ENCODE assay signal across 25 mouse cellular contexts in genomic region chr19:29364076-29364475, GRCm38 (mm10). TPM values are rescaled to one million over a fixed set of nuclear protein-coding genes. Genes with fewer than 3 reads are reported as not detected.
DNase-seq lines count a peak whose midpoint lies in the region; ATAC-seq and TF ChIP-seq lines count a peak whose summit lies in the region.
"Had no signal": no experiment of that assay in that cellular context is flagged by ENCODE, and none has a peak within 500 bp of the region (broad histone marks: within the 10 kb centered on the region; RNA-seq: fewer than 3 reads in every experiment).

No protein-coding gene starts in this region.

- no peak overlapping the region for H3K4me3 ChIP-seq in spleen, adult 2 months (ENCODE audit: extremely low read depth, insufficient read depth, insufficient read length)
- H3K4me3 ChIP-seq: embryonic facial prominence, embryonic 15.5 days; heart, adult 2 months; heart, embryonic 13.5 days; hindbrain, embryonic 12.5 days; limb, embryonic 10.5 days; liver, embryonic 15.5 days; lung, embryonic 15.5 days; midbrain, embryonic 12.5 days had no signal

- H3K27me3 ChIP-seq in spleen, adult 2 months (ENCODE audit: control insufficient read depth, insufficient read depth, low read length), result no peaks in the 10 kb centered on the region
- H3K27me3 ChIP-seq: embryonic facial prominence, embryonic 15.5 days; heart, embryonic 13.5 days; liver, embryonic 15.5 days; lung, embryonic 15.5 days had no signal

- H3K4me1 ChIP-seq in spleen, adult 2 months (ENCODE audit: control insufficient read depth, insufficient read depth, insufficient read length), result peaks cover 12% of the 10 kb centered on the region

- TF ChIP-seq POLR2A in spleen, adult 2 months (IDR thresholded peaks at IDR 0.05; ENCODE audit: low read depth, low read length), result no peak

- DNase-seq in lung, postnatal 25 days (ENCODE audit: low spot score), result peak; percentile 30
- no peak for DNase-seq in lung, postnatal 14 days
- peak; percentile 79 to 84 for DNase-seq in B cell, adult 2 months
- DNase-seq in spleen, adult 2 months (ENCODE audit: low read depth in 1 of 2, low spot score in 2 of 2), result peak; percentile 57 to 84
- no peak for DNase-seq in layer of hippocampus, adult 11-12 months (ENCODE audit: low spot score)
- no peak for DNase-seq in ovary, postnatal 10 days (ENCODE audit: low spot score)
- DNase-seq: adrenal gland, postnatal 36 days; cerebellum, adult 11-12 months; cerebellum, postnatal 25 days; embryo, embryonic 11 days; gastrocnemius, postnatal 10 days; heart, adult 2 months; kidney, adult 2 months; kidney, postnatal 10 days; liver; right cerebral cortex, postnatal 14 days had no signal

- TF ChIP-seq CTCF in spleen, adult 2 months (IDR thresholded peaks at IDR 0.05; ENCODE audit: extremely low read depth, insufficient read depth, insufficient read length, insufficient replicate concordance), result no peak

- WGBS in spleen, adult 2 months, result 42% methylated on average over 5 of the region's 5 CpGs

- peak overlapping the region; percentile 82 for H3K27ac ChIP-seq in spleen, adult 2 months (ENCODE audit: insufficient read depth, low read length)
- H3K27ac ChIP-seq: embryonic facial prominence, embryonic 15.5 days; heart, adult 2 months; heart, embryonic 13.5 days; hindbrain, embryonic 12.5 days; limb, embryonic 10.5 days; liver, embryonic 15.5 days; lung, embryonic 15.5 days; midbrain, embryonic 12.5 days had no signal

- H3K36me3 ChIP-seq in spleen, adult 2 months (ENCODE audit: control insufficient read depth, insufficient read depth, low read length), result no peaks in the 10 kb centered on the region
- H3K36me3 ChIP-seq: embryonic facial prominence, embryonic 15.5 days; hindbrain, embryonic 12.5 days; limb, embryonic 10.5 days; liver, embryonic 15.5 days; lung, embryonic 15.5 days; midbrain, embryonic 12.5 days had no signal

- ATAC-seq in activated CD4-positive, CD25-positive, alpha-beta regulatory T cell, adult 4 months, result peak; percentile 6
- ATAC-seq: forebrain, embryonic 14.5 days had no signal

RNA-seq across cellular contexts. Expression of gene Plgrkt, which starts 3.1 kb away (rescaled TPM):
- 100 to 1,000 TPM; 216 to 219 TPM for polyA plus RNA-seq in activated CD4-positive, CD25-positive, alpha-beta regulatory T cell, adult 4 months (2017; shearing (Covaris generic))
- 55.6 and 63.9 TPM in 2 replicates for polyA plus RNA-seq in spleen, adult 2 months (2012; rRNA removed)

RNA-seq across cellular contexts. Expression of gene Cd274, which starts 3.2 kb away (rescaled TPM):
- polyA plus RNA-seq in activated CD4-positive, CD25-positive, alpha-beta regulatory T cell, adult 4 months (2017; shearing (Covaris generic)), result 10 to 100 TPM; 37.7 to 48.6 TPM
- 10.4 and 11.0 TPM in 2 replicates for polyA plus RNA-seq in spleen, adult 2 months (2012; rRNA removed)

RNA-seq across cellular contexts. Expression of gene Rln1, which starts 29.6 kb away (rescaled TPM):
- not detected for polyA plus RNA-seq in activated CD4-positive, CD25-positive, alpha-beta regulatory T cell, adult 4 months (2017; shearing (Covaris generic))
- polyA plus RNA-seq in spleen, adult 2 months (2012; rRNA removed), result not detected in 2 replicates
- polyA plus RNA-seq: heart, adult 2 months; liver, embryonic 15.5 days; lung, embryonic 15.5 days had no signal

RNA-seq across cellular contexts. Expression of gene Insl6, which starts 38.9 kb away (rescaled TPM):
- polyA plus RNA-seq in activated CD4-positive, CD25-positive, alpha-beta regulatory T cell, adult 4 months (2017; shearing (Covaris generic)), result 10 to 100 TPM; 23.8 to 28.8 TPM
- 1.5 and 2.1 TPM in 2 replicates for polyA plus RNA-seq in spleen, adult 2 months (2012; rRNA removed)

RNA-seq across cellular contexts. Expression of gene Pdcd1lg2, which starts 46.6 kb away (rescaled TPM):
- 10 to 100 TPM; 17.2 to 23.0 TPM for polyA plus RNA-seq in activated CD4-positive, CD25-positive, alpha-beta regulatory T cell, adult 4 months (2017; shearing (Covaris generic))
- 1.0 and 1.2 TPM in 2 replicates for polyA plus RNA-seq in spleen, adult 2 months (2012; rRNA removed)
- polyA plus RNA-seq: embryonic facial prominence, embryonic 15.5 days; forebrain, embryonic 14.5 days; heart, embryonic 13.5 days; hindbrain, embryonic 12.5 days; limb, embryonic 10.5 days; liver, embryonic 15.5 days; midbrain, embryonic 12.5 days had no signal

Comparison
In these comparisons a context has a peak if more than half of its experiments do, and no peak if none do; other contexts are left out.
1. DNase-seq: peak in lung, postnatal 25 days (single experiment), B cell, adult 2 months (2 of 2) and spleen, adult 2 months (2 of 2); none in lung, postnatal 14 days (single experiment), layer of hippocampus, adult 11-12 months (single experiment) and ovary, postnatal 10 days (single experiment).